Mouse (Mus musculus): ENCODE results near the gene Folr2. TPM values are rescaled to one million over a fixed set of nuclear protein-coding genes. Genes with fewer than 3 reads are reported as not detected.

Gene Folr2
- total RNA-seq, 2 experiments from 2014 or later, result not detected

- ATAC-seq (replicated peaks; ENCODE audit: poor library complexity), result no peak
Observed at GRCm38 (mm10) chr7:101830373-101830772, 26.6 kb downstream of the Folr2 start.

GRCm38 (mm10) chr7:101823758-101824630 is 33.0 kb downstream of the Folr2 start:
- no peak for ATAC-seq (replicated peaks; ENCODE audit: poor library complexity)

- ATAC-seq (replicated peaks; ENCODE audit: poor library complexity), result peak; percentile 52; the same call in 1 of the 2 replicates
Observed at GRCm38 (mm10) chr7:101822836-101823757, 33.9 kb downstream of the Folr2 start.

GRCm38 (mm10) chr7:101821571-101822501 is 35.2 kb downstream of the Folr2 start:
- peak; percentile 50 for ATAC-seq (replicated peaks; ENCODE audit: poor library complexity)

GRCm38 (mm10) chr7:101820295-101821030 is 36.5 kb downstream of the Folr2 start:
- no peak for ATAC-seq (replicated peaks; ENCODE audit: poor library complexity)

- ATAC-seq (replicated peaks; ENCODE audit: poor library complexity), result no peak
Observed at GRCm38 (mm10) chr7:101817861-101818401, 39.1 kb downstream of the Folr2 start, which contains the start of gene Phox2a. Gene Phox2a (plus strand): TSS chr7:101818313.

Other genes with a start within 250 kb of the Folr2 start
- 7.2 and 9.9 TPM in 2 replicates for gene Clpb, start 193.6 kb downstream of the Folr2 start, total RNA-seq (2015)
- gene Clpb, start 193.6 kb downstream of the Folr2 start, total RNA-seq (2017), result 32.9 and 45.8 TPM in 2 replicates
- gene Phox2a, start 38.9 kb downstream of the Folr2 start, total RNA-seq (2015), result not detected in 2 replicates
- gene Phox2a, start 38.9 kb downstream of the Folr2 start, total RNA-seq (2017), result not detected in 2 replicates
- gene Inppl1, start 19.0 kb downstream of the Folr2 start, total RNA-seq (2015), result 1.2 and 4.0 TPM in 2 replicates
- 1.6 and 4.6 TPM in 2 replicates for gene Inppl1, start 19.0 kb downstream of the Folr2 start, total RNA-seq (2017)
- gene Anapc15, start 6.5 kb upstream of the Folr2 start, total RNA-seq (2015), result 56.2 and 70.6 TPM in 2 replicates
- gene Anapc15, start 6.5 kb upstream of the Folr2 start, total RNA-seq (2017), result 98.6 and 132 TPM in 2 replicates
- 0.74 and 1.9 TPM in 2 replicates for gene Folr1, start 13.6 kb upstream of the Folr2 start, total RNA-seq (2015)
- gene Folr1, start 13.6 kb upstream of the Folr2 start, total RNA-seq (2017), result 0.37 TPM in 1 of 2 replicates, not detected in the other
- gene Lamtor1, start 48.7 kb upstream of the Folr2 start, total RNA-seq (2015), result 74.7 and 91.8 TPM in 2 replicates
- gene Lamtor1, start 48.7 kb upstream of the Folr2 start, total RNA-seq (2017), result 75.0 and 75.7 TPM in 2 replicates
- gene Tomt, start 49.2 kb upstream of the Folr2 start, total RNA-seq (2015), result 0.10 TPM in 1 of 2 replicates, not detected in the other
- gene Tomt, start 49.2 kb upstream of the Folr2 start, total RNA-seq (2017), result 0.07 TPM in 1 of 2 replicates, not detected in the other
- gene Lrrc51, start 76.7 kb upstream of the Folr2 start, total RNA-seq (2015), result 1.9 and 3.8 TPM in 2 replicates
- gene Lrrc51, start 76.7 kb upstream of the Folr2 start, total RNA-seq (2017), result 1.0 TPM in 1 of 2 replicates, not detected in the other
- gene Numa1, start 76.9 kb upstream of the Folr2 start, total RNA-seq (2015), result 83.1 and 93.8 TPM in 2 replicates
- gene Numa1, start 76.9 kb upstream of the Folr2 start, total RNA-seq (2017), result 156 and 190 TPM in 2 replicates
- 3.1 and 7.6 TPM in 2 replicates for gene Il18bp, start 161.5 kb upstream of the Folr2 start, total RNA-seq (2015)
- gene Il18bp, start 161.5 kb upstream of the Folr2 start, total RNA-seq (2017), result 2.1 and 2.5 TPM in 2 replicates
- gene Rnf121, start 208.3 kb upstream of the Folr2 start, total RNA-seq (2015), result 11.3 and 12.2 TPM in 2 replicates
- 7.1 and 12.7 TPM in 2 replicates for gene Rnf121, start 208.3 kb upstream of the Folr2 start, total RNA-seq (2017)
- 17.6 and 19.7 TPM in 2 replicates for gene Xndc1, start 208.3 kb upstream of the Folr2 start, total RNA-seq (2015)
- 28.4 and 30.3 TPM in 2 replicates for gene Xndc1, start 208.3 kb upstream of the Folr2 start, total RNA-seq (2017)
- 0.57 and 0.85 TPM in 2 replicates for gene Xntrpc, start 208.5 kb upstream of the Folr2 start, total RNA-seq (2015)
- 0.34 and 0.92 TPM in 2 replicates for gene Xntrpc, start 208.5 kb upstream of the Folr2 start, total RNA-seq (2017)
- gene Trpc2, start 225.9 kb upstream of the Folr2 start, total RNA-seq (2015), result not detected in 2 replicates
- gene Trpc2, start 225.9 kb upstream of the Folr2 start, total RNA-seq (2017), result 0.24 TPM in 1 of 2 replicates, not detected in the other
- gene Art1, start 244.5 kb upstream of the Folr2 start, total RNA-seq (2015), result not detected in 2 replicates
- not detected in 2 replicates for gene Art1, start 244.5 kb upstream of the Folr2 start, total RNA-seq (2017)